Mouse (Mus musculus) activated CD4-positive, CD25-positive, alpha-beta regulatory T cell, adult 4 months (primary cell): ENCODE measurements around the gene Ncf2. TPM values are rescaled to one million over a fixed set of nuclear protein-coding genes. Genes with fewer than 3 reads are reported as not detected.

Source experiments
- ATAC-seq: one replicate; pipeline ENCODE4 v1.8.0; 2017
- polyA plus RNA-seq, 2 experiments: library from polyadenylated mRNA; unstranded; fragments of 100-300 nt; shearing (Covaris generic); gene quantifications; one replicate each; pipeline ENCODE4 v1.2.1; 2017

Ncf2 gene
- polyA plus RNA-seq, 2 experiments from 2014 or later: 2.2 to 2.9 TPM

DNA sequence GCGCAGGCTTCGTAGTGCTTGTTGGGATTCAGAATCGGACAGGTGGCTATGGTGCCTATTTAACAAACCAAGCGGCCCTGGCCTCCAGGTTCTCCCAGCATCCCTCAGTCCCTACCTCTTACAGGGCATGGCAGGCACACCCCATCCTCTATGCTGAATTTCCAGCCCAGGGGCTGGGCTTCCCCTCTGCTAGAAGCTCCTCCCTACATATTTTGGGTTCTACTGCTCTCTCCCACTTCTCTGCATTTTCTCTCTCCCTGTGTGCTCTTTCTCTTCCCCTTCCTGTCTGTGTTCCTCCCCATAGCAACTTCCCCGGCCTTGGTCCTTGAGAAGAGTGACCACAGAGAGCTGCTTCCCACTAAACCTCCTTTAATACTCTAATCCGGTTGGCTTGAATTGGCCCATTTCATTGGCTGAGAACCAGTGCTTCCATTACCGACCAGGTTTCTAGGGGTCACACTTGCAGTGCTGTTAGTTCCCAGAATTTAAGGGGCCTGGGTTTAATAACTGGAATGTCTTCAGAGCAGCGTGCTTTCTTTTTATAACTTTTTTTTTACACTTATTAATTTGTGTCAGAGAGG, 3.2 kb upstream of the Ncf2 start:
- no peak for ATAC-seq

DNA sequence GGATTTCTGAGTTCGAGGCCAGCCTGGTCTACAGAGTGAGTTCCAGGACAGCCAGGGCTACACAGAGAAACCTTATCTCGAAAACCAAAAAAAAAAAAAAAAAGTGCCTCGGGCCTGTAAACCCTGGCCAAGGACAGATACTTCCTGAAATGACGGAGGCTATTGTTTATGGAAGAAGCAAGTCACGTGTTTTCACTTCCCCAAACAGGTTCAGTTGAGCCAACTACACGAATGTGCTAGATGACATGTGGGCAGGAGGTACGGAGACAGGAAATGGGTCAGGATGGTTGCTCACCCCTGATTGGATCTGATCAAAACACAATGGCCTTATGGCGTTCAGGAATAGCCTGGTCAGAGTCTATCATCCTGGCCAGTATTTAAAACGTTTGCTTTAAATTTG, 1.9 kb upstream of the Ncf2 start:
- no peak for ATAC-seq

DNA sequence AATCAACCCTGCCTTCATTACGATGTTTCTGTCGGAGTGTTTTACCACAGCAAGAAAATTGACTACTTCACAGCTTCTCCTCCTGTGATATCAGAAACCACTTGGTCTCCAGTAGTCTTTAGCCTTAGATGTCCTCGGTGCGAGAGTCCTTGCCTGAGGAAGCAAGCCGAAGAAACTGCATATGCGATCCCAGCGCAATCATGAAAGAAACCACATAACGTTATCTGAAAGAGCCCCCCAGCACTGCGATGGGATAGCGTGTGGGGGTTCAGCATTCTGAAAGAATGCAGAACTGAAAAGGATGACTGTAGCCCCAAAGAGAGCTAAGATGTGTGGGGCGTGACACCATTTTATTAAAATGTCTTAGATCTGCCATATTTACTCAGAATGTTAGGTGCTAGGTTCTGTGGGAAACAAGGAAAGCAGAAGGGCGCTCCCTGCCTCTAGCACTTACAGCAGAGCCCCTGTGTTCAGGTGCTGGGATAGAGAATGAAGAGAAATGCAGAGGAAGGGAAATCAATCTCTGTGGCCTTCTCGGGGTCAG, 711 bp downstream of the Ncf2 start:
- ATAC-seq: no peak

DNA sequence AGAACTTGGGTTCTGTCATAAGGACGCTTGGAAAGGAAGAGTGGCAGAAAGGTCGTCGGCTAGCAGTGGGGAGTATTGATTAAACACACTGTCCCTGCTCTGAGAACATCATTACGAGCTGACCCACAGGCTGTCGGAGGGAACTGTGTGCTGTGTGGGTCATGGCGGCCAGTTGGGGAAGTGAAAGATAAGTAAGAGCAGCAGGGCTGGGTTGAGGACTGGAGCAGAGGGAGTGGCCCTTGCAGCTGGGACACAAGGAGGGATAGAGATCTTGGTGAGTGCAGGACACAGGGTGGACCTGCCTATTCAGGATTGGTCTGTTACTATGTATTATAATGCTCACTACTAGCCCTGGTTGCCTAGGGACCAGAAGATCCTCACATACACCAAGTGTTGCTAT, 4.9 kb downstream of the Ncf2 start:
- ATAC-seq: no peak

DNA sequence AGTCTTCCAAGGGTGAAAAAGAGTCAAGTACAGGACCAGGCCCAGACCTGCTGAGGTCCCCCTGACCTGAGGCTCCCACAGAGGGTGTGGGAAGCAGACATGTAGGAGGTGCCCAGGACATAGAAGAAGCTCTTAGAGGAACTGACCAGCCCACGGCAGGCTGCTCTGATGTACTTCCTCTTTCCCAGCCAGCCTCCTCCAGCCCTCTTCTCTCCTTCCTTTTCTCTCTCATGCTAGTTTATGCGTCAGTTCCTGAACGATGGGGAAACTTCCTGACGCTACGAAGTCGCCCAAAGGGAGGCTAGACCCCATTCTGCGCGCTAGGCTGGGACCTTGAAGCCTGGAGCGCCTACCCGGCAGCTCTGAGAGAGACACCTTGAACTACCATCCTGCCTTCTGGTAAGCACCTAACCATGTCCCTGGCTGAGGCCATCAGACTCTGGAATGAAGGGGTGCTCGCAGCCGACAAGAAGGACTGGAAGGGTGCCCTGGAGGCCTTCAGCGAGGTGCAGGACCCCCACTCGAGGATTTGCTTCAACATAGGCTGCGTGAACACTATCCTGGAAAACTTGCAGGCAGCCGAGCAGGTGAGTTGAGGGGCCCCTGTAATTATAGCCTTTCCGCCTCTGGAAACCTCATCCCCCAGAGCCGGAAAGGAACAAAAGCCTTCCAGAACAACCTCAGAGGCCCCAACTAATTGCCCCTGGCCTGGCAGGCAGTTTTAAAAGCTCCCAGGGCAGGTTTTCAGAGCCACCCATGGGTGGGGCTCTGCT, 7.8 kb downstream of the Ncf2 start:
- ATAC-seq: no peak

DNA sequence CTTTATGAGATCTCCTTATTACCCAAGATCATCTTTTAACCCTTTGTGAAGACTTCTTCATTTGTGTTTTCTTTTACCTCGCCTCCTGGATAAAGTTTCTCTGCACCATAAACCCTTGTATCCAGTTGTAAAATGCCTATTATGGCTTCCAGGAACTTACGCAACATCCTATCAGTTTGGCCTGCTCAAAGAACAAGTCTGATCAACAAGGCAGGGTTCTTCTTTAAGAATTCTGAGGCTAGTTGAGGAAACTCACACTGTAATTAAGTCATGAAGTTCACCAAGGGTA, 8.3 kb downstream of the Ncf2 start:
- no peak for ATAC-seq

DNA sequence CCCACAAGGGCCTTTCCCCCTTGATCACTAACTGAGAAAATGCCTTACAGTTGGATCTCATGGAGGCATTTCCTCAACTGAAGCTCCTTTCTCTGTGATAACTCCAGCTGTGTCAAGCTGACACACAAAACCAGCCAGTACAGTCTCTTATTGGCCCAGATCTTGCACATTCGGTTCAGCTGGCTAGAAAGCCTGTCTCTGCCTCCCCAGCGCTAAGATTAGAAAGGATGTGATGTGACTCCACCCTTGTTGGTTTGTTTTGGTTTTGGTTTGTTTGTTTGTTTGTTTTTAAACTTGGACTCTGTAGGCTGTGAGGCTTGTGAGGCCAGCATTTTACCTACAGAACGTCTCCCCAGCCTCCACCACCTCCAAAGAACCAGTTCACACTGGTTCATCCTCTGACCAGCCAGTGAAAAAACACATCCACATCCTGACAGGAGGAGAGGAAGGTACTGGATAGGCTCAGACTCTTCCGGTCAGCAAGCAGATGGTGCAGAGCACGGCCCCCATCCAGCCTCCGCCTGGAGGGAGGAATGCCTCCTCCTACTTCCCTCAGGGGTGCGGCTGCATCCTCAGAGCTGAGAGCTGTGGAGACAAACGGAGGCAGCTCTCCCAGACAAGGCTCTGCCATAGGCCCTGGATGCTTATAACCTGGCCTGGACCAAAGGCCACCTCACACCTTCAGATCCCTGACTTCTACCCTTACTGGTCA, 9.7 kb downstream of the Ncf2 start:
- no peak for ATAC-seq

DNA sequence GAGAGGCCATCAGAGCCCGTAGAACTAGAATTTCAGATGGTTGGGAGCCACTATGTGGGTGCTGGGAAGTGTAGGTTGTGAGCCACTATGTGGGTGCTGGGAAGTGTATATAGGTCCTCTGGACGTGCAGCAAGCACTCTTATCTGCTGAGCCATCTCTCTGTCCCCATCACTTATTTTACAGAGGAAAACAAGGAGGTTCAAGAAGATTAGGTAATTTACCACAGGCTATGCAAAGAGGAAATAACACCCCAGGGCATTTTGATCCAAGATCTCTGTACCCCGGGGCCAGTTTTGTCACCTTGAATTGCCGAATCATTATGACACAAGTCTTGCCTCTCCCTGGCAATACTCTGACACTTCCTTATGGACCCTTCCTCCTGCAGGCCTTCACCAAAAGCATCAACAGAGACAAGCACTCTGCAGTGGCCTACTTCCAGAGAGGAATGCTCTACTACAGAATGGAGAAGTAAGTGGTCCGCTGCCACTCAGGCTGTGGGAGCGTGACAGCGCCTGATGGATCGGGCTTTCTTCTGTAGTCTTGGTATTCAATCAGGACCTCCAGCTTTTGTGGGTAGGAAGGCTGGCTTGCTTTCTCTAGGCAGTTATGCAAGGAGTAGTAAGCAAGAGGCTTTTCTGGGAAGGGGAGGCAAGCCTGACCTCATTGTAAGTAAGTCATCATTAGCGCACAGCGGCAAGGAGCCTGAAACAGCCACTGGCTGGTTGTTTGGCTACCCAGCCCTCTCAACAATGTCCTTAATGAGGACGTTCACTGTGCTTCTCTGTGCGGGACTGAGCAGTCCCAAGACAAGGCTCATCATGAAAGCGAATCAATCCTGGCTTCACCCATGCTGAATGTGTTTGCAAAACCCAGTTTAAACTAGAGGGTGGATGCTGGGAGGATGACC, 10.8 kb downstream of the Ncf2 start:
- no peak for ATAC-seq

DNA sequence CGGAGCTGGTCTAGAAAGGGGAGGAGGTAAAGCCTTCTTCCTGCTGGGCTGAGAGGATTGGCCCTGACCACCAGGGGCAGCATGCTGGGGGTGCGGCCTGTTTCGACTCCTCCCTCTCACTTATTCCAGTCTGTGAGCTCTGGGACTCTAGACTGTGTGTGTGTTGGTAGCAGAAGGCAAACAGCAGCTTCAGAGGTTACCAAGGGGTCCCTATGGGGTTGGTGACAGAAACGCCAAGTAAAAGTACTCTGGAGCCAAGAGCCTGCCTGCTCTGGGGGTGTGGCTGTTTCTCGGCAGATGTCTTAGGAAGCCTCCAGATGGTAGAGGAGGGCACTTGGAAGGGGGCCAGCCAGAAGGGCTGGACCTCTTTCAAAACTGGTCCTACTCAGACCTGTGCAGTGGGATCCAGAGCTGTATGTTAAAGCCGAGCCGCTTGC, 15.3 kb downstream of the Ncf2 start:
- no peak for ATAC-seq

DNA sequence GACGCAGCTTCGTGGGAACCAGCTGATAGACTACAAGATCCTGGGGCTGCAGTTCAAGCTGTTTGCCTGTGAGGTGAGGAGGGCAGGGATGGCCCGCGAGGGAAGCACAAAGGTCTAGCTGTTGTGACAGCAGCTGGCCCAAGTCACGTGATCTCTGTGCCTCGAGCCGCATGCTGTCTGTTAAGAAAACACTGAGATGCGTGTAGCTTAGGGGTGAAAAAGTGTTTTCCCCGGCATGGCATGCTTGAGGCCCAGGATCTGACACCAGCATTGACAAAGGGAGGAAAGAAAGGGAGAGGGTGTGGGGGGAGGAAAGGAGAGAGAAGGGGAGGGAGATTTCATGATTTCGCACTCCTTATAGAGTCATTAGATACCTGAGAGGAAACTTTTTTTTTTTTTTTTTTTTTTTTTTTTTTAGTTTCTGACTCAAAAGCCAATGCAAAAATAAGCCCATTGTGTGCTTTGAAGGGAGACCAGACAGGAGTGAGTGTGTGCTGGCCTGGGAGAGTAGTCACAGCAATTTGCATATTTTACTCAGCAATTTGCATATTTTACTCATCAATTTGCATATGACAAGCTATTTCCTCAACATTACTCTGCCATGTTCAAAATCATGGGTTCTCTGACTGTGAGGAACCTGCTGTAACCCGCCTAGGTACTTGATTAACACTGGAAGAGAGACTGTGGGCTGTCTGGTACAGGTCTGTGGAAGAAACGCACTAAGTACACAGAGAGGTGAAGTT, 17.2 kb downstream of the Ncf2 start:
- no peak for ATAC-seq

DNA sequence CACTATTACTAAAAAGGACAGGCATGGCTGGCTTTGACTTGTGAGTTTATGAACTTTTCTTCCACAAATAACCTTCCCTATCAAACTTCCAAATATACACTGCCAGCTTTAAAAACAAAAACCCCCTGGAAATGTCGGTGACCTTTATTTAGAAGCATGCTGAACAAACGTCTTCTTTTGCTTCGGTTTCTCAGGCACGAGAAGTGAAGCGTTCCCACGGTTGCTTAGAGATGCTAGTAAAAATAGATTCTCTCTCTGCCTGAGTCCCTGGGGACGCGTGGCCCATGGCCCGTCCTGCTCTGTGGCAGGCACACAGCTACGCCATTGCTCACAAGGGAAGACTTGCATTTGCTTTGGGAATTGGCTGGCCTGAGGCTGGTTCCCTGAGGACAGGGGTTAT, 17.8 kb downstream of the Ncf2 start:
- ATAC-seq: no peak

DNA sequence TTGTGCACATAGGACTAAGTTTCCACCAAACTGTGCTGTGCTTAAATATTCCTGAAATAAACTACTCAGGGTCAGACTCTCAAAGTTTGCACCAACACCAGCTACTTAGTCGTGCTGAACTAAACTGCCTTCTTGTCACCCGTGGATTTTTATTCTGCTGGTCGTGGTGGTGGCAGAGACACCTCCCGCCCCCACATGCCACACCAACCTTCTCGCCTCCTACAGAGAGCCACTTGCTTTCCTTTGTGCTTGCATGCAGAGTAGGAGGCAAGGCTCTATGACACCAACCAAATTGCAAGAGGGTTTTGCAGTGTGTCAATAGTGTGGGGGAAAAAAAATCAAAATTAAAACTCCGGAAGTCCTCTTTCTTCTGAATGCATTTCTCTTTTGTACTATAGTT, 19.6 kb downstream of the Ncf2 start:
- no peak for ATAC-seq

DNA sequence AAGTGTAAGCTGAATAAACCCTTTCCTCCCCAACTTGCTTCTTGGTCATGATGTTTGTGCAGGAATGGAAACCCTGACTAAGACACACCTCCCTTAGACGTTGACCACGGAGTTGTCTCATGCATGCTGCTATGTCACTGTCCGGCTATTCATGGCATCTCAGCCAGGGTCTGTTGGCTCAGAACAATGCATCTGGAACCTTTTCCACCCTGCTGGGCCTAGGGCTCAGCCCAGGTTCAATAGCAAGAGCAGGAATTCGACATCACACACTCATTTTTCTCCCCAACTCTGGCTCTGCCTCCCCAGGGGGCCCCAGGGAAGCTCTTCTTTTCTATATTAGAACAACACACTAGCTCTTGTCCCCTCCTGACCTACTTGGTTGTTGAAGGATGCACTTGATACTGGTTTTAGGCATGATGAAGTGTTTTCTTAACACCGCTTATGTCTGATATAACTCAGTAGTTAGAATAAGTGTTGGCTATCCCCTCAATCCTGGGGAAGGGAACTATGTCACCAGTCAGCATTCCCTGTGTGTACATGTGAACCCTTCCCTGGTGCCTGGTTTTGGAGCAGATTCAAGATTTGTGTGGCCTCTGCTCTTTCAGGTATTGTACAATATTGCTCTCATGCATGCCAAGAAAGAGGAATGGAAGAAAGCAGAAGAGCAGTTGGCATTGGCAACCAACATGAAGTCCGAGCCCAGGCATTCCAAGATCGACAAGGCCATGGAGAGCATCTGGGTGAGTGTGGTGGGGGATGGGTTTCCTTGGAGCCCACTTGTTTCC, 21.1 kb downstream of the Ncf2 start:
- no peak for ATAC-seq

DNA sequence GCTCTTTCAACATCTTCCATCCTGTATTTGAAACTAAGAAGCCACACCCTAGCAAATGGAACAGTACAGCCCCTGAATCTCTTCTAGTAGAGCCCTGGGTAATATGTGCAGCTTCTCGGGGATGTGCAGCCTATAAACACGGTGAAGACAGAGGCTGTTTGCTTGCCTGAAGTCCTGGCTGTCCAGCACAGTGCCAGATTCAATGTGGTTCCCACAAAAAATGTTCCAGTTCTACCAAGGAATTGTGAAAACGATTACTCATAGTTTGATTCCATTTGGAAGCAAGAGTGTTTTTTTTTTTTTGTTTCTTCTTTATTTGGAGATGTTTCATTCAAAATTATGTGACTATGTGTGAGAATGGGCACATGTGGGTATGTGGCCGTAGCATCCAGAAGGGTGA, 21.8 kb downstream of the Ncf2 start:
- no peak for ATAC-seq

DNA sequence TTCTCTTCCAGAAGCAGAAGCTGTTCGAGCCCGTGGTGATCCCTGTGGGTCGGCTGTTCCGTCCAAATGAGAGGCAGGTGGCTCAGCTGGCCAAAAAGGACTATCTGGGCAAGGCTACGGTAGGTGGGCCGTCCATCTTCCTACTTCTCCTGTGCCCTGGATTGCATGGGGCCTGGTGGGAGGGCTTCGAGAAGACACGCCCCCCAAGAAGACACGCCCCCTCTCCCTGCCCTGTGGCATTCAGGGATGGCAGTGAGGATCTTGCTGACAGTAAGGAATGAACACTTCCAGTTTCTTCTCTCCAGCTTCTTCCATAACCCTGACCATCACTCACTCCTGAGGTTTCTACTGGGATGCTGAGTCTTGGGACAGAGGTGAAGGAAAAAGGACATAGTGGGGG, 24.2 kb downstream of the Ncf2 start:
- no peak for ATAC-seq

DNA sequence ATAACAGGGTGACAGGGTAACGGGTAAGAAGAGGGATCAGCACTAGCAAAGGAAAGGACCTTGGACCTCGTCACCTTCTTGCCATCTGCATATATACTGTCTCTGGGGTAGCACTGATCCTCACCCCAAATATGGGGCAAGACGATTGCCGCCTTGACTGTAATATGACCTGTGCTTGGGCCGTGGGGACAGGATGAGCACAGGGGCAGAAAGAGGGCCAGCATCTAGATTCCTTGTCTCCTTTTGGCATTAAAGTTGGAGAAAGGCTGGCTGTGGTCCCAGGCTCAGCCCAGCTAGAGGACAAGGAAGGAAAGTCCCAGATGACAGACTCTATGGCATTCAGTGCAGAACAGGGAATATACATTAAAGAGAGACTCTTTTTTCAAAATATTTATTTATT, 26.5 kb downstream of the Ncf2 start:
- no peak for ATAC-seq

DNA sequence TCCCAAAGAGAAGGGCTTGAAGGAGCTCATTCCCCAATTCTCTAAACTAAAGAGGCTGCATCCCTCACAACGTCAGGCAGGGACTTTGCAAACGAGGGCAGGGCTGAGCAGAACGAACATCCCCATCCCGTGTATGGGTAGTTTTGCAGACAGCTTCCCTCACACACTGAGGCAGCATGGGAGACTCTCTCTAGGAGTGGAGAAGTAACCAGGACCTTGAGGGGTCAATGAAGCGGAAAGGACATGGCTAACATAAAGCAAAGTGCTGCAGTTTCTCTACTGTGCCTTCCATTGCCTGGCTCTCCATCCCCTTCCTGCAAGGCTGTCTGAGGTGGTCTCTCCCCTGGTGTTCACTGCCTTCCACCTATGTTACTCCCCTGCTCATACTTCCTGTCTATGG, 28.2 kb downstream of the Ncf2 start:
- ATAC-seq: no peak

DNA sequence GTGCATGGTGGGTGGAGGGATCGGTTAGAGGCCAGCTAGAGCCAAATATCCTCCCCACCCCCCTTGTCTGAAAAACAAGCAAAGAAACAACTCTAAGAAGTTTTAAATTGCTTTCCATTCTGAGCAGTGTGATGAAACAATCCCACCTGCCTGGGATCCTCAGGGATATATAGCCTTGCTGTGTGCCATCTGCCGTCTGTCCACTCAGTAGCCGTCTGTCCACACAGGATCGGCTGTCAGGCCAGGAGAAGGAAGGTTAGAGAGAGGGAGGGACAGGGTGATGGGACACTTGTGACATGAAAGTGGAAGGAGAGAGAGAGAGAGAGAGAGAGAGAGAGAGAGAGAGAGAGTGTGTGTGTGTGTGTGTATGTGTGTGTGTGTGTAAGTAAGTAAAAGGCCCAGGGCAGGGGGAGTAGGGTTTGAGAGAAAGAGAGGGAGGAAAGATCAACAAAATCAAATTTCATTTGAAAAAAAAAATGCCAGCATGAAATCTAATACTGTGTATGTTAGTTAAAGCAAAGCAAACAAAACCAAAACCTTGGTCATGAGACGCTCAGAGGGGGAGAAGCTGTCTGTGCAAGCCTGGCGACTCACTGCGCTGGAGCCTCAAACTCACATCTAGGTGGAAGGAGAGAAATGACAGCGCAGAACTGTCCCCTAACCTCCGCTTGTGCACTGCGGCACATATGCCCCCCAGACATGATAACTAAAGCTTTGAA, 28.8 kb downstream of the Ncf2 start:
- ATAC-seq: no peak

DNA sequence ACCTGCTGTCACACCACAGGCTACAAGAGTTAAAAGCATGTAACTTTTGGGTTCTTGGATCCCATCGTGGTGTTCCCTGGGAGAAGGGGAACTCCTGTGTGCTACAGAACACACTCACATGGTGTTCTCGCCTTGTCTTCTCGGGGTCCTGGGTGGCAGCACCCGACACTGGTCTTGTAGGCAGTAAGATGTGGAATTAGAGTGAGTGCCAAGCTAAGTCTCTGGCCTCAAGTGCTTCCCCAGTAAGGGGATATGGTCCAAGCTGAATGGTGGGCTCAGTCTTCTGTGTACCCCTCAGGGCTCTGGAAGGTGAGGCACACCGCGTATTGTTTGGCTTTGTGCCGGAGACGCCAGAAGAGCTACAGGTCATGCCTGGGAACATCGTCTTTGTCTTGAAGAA, 30.1 kb downstream of the Ncf2 start:
- ATAC-seq: no peak

DNA sequence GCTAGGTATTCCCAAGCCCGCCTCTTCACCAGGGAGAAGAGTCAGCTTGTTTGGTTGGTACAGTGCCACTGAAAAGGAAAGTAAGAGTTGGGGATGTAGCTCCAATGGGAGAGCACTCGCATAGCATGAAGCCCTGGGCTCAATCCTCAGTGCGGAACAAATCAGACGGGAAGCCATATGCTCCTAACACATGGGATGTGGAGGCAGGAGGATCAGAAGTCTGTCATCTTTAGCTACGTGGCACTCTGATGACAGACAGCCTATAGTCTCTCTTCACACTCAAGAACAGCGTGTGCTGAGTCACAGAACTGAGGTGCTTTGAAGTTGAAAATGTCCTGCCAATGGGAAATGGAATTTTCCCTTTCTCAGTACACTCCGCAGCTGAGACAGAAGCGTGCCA, 31.0 kb downstream of the Ncf2 start:
- no peak for ATAC-seq

DNA sequence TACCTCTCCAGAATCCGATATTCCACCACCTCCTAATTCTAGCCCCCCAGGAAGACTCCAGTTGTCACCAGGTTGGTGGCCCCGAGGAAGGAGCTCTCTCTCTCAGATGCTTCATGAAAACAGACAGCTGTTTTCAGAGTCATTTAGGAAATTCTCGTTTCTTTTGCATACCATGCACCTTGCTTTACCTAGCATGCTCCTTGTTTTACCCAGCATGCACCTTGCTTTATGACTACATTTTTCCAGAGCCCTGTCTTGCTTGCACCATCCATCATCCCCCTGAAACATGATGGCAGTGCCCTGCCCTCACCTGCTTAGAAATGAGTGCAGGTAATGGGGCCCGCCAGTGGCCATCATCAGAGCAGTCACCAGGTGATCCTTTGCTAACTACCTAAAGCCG, 31.6 kb downstream of the Ncf2 start:
- no peak for ATAC-seq
